Mouse (Mus musculus) telencephalon, adult 2 months (tissue): Measurements from ENCODE around the gene Hnrnph2.
A peak's percentile ranks its signal among the peaks of the same experiment; 100 is the strongest.

Experiments
- DNase-seq: peaks from one replicate; pipeline ENCODE4 v3.0.0-alpha.2; 2011; ENCODE audit warnings: low read depth, low spot score

The Hnrnph2 gene

DNA sequence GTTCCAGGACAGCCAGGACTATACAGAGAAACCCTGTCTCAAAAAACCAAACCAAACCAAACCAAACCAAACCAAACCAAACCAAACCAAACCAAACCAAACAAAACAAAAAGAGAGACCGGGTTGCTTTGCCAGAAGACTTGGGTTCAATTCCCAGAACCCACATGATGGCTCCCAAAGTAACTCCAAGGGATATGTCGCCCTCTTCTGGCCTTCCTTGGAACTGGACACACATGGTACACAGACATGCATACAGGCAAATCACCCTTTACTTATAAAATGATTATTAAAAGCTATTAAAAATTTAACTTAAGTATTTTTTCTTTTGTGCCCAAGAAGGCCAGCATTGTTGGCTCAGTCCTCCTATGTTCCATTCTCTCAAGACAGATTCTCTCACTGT, 13.3 kb downstream of the Hnrnph2 start:
- DNase-seq = no peak

- no peak for DNase-seq
Observed at GRCm38 (mm10) chrX:134619695-134620094, 18.7 kb downstream of the Hnrnph2 start.

DNA sequence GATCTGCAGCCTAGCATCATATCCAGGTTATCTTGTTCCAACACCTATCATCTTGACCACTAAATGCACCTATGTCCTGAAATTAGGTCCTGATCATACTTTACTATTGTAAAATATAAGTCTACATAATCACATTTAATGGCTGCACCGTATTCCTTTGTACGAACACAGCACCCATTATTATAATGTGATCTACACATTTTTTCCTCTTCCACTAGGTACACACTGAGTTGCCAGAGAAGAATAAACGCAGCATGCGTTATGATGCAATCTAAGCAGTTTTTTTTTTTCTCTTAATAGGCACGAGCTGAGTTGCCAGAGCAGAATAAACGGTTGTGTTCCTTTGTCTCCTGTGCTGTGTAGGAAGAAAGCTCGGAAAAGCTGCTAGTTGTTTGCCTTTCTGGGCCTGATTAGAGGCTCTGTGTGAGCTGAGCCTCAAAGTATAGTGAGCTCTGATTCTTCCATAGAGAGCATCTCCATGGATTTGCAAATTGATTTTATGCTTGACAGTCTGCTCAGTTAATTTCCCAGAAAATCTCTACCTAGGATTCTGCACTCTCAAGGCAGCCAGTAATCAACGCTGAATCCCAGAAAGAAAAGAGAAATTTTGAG, 19.4 kb downstream of the Hnrnph2 start:
- DNase-seq = no peak

GRCm38 (mm10) chrX:134621685-134622084, 20.7 kb downstream of the Hnrnph2 start:
- no peak for DNase-seq

GRCm38 (mm10) chrX:134623350-134623749, 22.4 kb downstream of the Hnrnph2 start:
- no peak for DNase-seq

DNA sequence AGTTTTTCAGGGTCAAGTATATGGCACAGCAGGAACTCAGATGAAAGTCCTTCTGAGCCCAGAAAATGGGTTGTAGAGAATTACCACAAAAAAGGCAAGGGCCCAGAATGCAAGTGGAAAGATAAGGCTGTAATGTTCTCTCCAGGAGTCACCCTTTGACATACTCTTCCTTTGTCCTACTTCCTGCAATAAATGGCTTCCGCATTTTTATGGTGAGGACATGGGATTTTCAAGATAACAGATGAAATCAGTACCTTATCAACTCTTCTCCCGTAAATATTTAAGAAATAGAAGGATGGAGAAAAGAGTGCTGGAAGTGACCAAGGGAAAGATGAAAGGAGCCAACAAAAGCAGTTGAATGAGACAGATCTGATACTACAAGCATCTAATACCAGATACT, 27.2 kb downstream of the Hnrnph2 start:
- no peak for DNase-seq

- no peak for DNase-seq
Observed at GRCm38 (mm10) chrX:134632710-134633109, 31.7 kb downstream of the Hnrnph2 start.

- DNase-seq = no peak
Observed at GRCm38 (mm10) chrX:134635111-134635510, 34.1 kb downstream of the Hnrnph2 start.

DNA sequence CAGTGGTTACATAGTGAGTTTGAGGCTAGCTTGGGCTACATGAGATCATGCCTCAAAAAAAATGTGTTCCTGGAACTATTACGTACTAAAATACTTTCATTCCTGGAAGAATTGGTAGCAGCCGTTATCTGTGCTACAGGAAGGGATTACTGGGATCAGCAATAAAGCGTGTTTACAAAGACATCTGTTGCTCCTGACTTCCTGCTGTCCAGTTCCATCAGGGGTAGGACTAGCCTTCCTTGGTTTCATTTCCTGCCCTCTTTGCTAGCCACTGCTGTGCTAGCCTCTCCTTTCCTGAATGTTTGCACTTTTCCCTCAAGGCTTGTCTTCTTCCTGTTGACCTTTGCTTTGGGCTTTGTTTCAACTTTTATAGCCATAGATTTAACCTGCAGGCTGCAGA, 34.9 kb downstream of the Hnrnph2 start:
- no peak for DNase-seq

DNA sequence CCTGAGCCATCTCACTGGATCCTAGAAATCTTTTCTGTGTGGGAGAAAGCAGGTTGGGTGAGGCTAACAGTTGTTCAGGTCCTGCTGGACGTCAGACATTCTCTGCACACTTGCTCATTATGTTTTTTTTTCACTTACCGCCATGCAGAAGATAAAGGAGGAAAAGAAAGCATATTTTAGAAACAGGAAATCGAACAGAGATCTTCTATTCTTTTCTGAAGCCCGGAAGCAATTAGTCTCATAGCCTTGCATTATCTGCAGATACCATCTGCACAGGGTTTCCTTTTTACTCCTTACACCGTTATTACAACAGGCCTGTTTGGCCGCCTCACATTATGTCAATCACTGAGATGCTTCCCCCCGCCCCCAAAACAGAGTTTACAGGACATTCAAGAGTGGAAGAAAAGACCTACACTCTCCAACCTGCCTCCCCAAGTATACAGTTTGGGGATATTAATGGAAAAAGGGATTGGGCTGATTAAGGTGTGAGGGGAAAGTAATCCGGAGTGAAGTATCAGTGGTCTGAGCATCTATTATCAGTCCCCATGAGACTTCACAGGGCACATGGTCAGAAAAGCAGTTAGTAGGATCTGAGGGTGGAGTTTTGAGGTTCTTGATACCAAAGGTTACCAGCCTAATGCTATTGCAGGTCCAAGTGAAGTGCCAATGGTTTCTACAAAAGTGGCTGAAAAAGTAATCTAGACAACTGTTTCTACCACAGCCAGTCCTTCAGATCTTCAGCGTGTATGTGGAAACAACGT, 40.2 kb downstream of the Hnrnph2 start:
- no peak for DNase-seq

GRCm38 (mm10) chrX:134646338-134646737, 45.4 kb downstream of the Hnrnph2 start:
- no peak for DNase-seq

DNA sequence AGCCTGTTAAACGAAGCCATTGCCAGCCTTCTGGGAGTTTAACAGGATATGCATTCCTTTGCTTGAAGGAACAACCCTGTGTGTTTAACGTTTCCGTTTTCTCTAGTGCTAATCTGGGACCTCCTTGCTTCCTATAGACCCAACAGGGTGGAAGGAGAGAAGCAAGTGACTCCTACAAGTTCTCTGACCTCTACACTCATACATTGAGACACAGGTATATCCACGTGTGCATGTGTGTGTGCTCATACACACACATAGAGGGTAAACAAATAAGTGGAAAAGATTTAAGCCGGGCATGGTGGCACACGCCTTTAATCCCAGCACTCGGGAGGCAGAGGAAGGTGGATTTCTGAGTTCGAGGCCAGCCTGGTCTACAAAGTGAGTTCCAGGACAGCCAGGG, 46.4 kb downstream of the Hnrnph2 start:
- no peak for DNase-seq

DNA sequence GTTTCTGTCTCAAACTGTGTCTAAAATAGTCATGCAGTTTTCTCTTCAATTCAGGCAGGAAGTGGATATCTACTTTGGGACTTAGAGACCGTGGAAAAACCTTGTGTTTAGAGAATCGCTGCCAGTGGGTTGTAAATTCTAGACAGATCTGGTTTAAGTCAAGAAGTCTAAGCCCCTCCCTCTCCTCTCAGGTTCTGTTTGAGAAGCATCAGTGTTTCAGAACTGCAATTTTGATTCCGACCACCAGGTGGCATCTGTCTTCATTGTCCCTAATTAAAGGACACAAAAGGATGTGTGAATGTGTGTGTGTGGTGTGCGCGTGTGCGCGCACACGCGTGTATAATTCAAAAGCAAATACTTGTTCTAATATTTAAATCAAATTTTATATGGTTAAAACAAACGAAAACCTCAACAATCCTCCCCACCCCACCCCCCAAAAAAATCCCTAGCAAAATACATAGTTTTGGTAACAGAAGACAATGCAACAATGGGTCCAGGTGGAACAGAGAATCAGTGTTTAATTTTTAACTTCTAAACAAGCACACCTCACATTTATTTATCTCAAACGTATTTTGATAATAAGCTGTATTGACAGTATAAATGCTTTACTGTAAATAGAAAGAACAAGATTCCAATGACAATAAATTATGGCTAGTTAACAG, 47.2 kb downstream of the Hnrnph2 start:
- peak; percentile 35 for DNase-seq

GRCm38 (mm10) chrX:134652061-134652460, 51.1 kb downstream of the Hnrnph2 start:
- DNase-seq = no peak
